Mouse (Mus musculus) hindbrain, postnatal 0 days (tissue): Measurements from ENCODE around the gene Itga9. TPM values are rescaled to one million over a fixed set of nuclear protein-coding genes. Genes with fewer than 3 reads are reported as not detected.

Experiments
- ATAC-seq: fragments of 200-750 bp; cut with Nextera tagmentation; 2 replicates; pipeline ENCODE4 v1.8.0; 2017; ENCODE audit warnings: mild to moderate bottlenecking, moderate TSS enrichment, moderate library complexity
- DNase-seq: peaks from one replicate; pipeline ENCODE4 v3.0.0-alpha.2; 2015; ENCODE audit warnings: low spot score
- H3K27ac ChIP-seq: fragments of 300-500 bp; sonication (generic); 2 replicates; pipeline ENCODE4 v1.5.1; 2014; ENCODE audit warnings: mild to moderate bottlenecking
- H3K27me3 ChIP-seq: fragments of 300-500 bp; sonication (generic); 2 replicates; pipeline ENCODE4 v1.6.1; 2014; ENCODE audit warnings: low read length, mixed read lengths; ENCODE audit not compliant: insufficient read depth
- H3K36me3 ChIP-seq: fragments of 300-500 bp; sonication (generic); 2 replicates; pipeline ENCODE4 v1.6.1; 2014; ENCODE audit warnings: low read length, mixed read lengths; ENCODE audit not compliant: insufficient read depth
- H3K4me1 ChIP-seq: fragments of 300-500 bp; sonication (generic); 2 replicates; pipeline ENCODE4 v1.6.1; 2014; ENCODE audit warnings: antibody characterized with exemption, low read length, mixed read lengths; ENCODE audit not compliant: insufficient read depth
- H3K4me2 ChIP-seq: fragments of 300-500 bp; sonication (generic); 2 replicates; pipeline ENCODE4 v1.6.1; 2014; ENCODE audit warnings: low read depth, mild to moderate bottlenecking, low read length, moderate library complexity, mixed read lengths
- H3K4me3 ChIP-seq: fragments of 300-500 bp; sonication (generic); 2 replicates; pipeline ENCODE4 v1.5.1; 2014; ENCODE audit warnings: low read length
- H3K9ac ChIP-seq: fragments of 300-500 bp; sonication (generic); replicated peaks from 2 replicates; pipeline ENCODE4 v1.6.1; 2014; ENCODE audit warnings: mild to moderate bottlenecking, low read length, moderate library complexity, mixed read lengths
- H3K9me3 ChIP-seq: fragments of 300-500 bp; sonication (generic); 2 replicates; pipeline ENCODE4 v1.6.1; 2016; ENCODE audit warnings: low read length, mixed read lengths
- CTCF ChIP-seq: IDR thresholded peaks from 2 replicates; pipeline ENCODE4 v1.5.1; 2016; ENCODE audit warnings: antibody characterized with exemption, control low read depth, low read depth
- WGBS: fragments of 180-500 bp; shearing (Covaris S2); extraction: QIAGEN DNeasy Blood & Tissue Kit; methylation state at CpG from one replicate; pipeline ENCODE4 v1.1.7; 2014; 5-methylcytosine and 5-hydroxymethylcytosine counted together
- polyA plus RNA-seq: library from polyadenylated mRNA; unstranded; fragments of >200 nt; fragmentation: Nextera tagmentation; extraction: Ambion mirVana; gene quantifications from 2 replicates; pipeline ENCODE4 v1.2.1, GENCODE M21; 2015
- total RNA-seq: library from RNA; depleted of rRNA; stranded (reverse); fragments of >200 nt; gene quantifications from 2 replicates; pipeline ENCODE4 v1.2.3, GENCODE M21; 2014

The Itga9 gene
- total and polyA plus RNA-seq, 2 experiments from 2014 or later, result 1.5 to 4.4 TPM

DNA sequence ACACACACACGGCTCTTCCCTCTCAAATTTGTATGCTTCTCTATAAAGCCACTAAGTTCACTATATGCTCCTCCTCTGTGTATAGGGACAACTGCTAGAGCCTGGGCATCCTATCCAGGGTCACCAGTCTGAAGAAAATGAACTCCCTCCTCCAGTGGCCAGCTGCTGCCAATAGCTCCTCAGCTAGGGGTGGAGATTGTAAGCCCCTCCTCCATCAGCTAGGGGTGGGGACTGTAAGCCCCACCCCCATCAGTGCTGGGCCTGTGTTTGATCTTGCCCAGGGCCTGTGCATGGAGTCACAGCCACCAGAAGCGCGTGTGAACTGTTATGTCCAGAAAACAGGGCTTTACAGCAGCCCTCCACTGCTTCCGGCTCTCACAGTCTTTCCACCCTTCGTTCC, 3.9 kb upstream of the Itga9 start:
- H3K4me1 ChIP-seq, result no peaks in the 10 kb centered on the region
- no peak overlapping the region for H3K9ac ChIP-seq
- ATAC-seq (no peak), DNase-seq (no peak)
- H3K27ac ChIP-seq, result no peak overlapping the region
- no peaks in the 10 kb centered on the region for H3K9me3 ChIP-seq
- H3K4me3 ChIP-seq, result no peak overlapping the region
- no peaks in the 10 kb centered on the region for H3K27me3 ChIP-seq
- no peak for TF ChIP-seq CTCF
- H3K36me3 ChIP-seq, result no peaks in the 10 kb centered on the region
- 74% methylated on average over 5 of the region's 5 CpGs for WGBS
- H3K4me2 ChIP-seq, result no peak overlapping the region

- DNase-seq (peak; percentile 35), ATAC-seq (peak; percentile 21; the same call in 1 of the 2 replicates)
- Histone ChIP-seq H3K4me3 (peak overlapping the region; percentile 68), H3K9me3 (no peaks in the 10 kb centered on the region), H3K27ac (no peak overlapping the region), H3K27me3 (peaks cover 3% of the 10 kb centered on the region; the same call in 1 of the 2 replicates), H3K4me1 (0 out of 2 replicates have a peak, but pooled peaks cover 4% of the 10 kb centered on the region), H3K36me3 (no peaks in the 10 kb centered on the region), H3K9ac (peak overlapping the region; percentile 64), H3K4me2 (peak overlapping the region; percentile 98)
- TF ChIP-seq CTCF, result no peak
- 1% methylated on average over 56 of the region's 68 CpGs for WGBS
Measured at GRCm38 (mm10) chr9:118606817-118607371, 404 bp downstream of the Itga9 start.

DNA sequence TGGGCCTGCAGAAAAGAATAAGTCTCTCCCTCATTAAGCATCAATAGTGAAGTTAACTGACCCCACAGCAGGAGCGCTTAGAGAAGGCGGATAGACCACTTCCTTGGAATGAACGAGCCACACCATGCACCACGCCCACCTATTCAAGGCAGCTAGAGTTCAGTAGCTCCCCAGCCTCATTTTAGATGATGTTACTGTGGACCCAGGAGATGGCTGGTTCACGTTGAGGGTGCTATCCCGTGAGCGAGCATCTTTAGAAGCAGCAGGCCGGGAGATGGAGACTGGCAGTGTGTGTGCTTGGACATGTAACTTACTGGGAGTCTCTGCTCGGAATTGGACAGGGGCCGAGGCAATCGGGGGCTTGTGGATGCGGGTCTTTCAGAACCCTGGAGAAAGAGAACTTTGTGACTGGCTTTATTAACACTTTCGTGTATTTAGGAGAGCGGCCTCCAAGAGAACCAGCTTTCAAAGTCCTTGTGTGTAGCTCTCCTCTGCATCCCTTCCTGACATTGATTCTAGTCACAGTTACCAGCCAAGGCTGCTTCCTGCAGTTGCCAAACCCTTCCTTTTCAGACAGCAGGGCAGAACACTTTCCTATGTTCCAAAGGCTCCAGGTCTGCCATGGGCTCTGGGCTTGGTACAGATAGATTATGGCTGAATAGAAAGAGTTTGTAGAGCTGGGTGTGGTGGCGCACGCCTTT, 1.4 kb downstream of the Itga9 start:
- no peak overlapping the region for H3K9ac ChIP-seq
- H3K36me3 ChIP-seq, result no peaks in the 10 kb centered on the region
- peaks cover 3% of the 10 kb centered on the region; the same call in 1 of the 2 replicates for H3K27me3 ChIP-seq
- TF ChIP-seq CTCF, result no peak
- H3K4me1 ChIP-seq, result 0 out of 2 replicates have a peak, but pooled peaks cover 5% of the 10 kb centered on the region
- ATAC-seq (no peak), DNase-seq (no peak)
- H3K9me3 ChIP-seq, result no peaks in the 10 kb centered on the region
- H3K27ac ChIP-seq, result no peak overlapping the region
- peak overlapping the region; percentile 68; the same call in 1 of the 2 replicates for H3K4me3 ChIP-seq
- H3K4me2 ChIP-seq, result peak overlapping the region; percentile 98
- WGBS, result 36% methylated on average over 16 of the region's 16 CpGs

DNA sequence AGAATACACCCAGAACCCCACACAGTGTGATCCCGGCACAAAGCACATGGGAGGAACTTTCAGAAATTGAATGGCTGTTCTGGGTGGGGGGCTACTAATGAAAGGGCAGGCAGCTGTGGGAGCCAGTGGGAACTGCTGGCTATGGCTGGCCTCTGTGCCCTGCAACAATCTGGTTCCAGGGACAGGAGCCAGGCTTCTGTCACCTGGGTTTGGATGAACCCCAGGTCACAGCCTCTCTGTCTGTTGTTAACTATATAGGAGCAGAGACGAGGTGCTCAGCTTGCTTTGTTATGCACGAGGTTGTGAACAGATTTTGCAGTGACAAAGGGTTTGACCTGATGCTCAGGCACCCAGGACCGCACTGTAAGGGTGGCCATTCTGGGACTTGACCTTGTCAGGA, 2.1 kb downstream of the Itga9 start:
- TF ChIP-seq CTCF, result no peak
- DNase-seq (no peak), ATAC-seq (no peak)
- Histone ChIP-seq H3K27me3 (peaks cover 3% of the 10 kb centered on the region; the same call in 1 of the 2 replicates), H3K4me3 (no peak overlapping the region), H3K4me2 (no peak overlapping the region), H3K4me1 (0 out of 2 replicates have a peak, but pooled peaks cover 5% of the 10 kb centered on the region), H3K27ac (no peak overlapping the region), H3K36me3 (no peaks in the 10 kb centered on the region), H3K9me3 (no peaks in the 10 kb centered on the region), H3K9ac (no peak overlapping the region)
- 46% methylated on average over 4 of the region's 4 CpGs for WGBS

DNA sequence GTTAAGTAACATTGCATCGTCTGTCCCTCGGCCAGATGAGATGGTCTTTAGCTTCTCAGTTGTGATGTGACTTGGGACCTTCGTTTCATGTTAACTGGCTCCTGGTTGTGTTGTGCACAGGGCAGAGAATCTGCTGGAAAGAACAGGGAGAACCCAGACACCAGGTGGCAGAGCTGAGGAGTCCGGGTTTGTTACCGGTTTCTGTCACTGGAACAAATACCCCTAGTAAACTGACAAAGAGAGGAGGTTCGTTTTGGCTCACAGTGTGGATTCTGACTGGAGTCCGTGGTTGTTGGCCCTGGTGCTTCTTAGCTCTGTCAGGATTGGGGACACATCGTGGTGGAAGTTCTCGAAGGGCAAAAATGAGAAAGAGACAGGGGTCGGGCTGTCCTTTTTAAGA, 3.6 kb downstream of the Itga9 start:
- H3K9ac ChIP-seq, result no peak overlapping the region

DNA sequence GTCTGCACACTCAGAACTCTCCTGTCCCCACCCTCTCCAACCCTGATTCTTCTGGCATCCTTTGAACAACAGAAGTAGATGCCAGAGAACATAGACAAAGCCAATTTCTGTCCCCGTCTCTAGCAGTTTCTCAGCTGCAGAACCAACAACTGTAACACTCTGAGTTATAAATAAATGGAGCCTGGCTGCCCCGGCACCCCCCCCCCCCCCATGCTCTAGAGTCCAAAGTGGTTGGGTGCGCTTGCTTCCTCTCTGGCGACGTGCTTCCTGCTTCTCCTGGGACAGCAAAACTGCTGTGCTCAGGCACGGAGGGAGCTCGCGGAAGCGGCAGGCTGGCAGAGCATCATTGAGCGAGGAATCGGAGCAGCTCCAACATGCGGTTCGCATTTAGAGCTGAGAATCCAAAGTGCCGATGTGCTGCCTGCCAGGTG, 4.6 kb downstream of the Itga9 start:
- no peaks in the 10 kb centered on the region for H3K9me3 ChIP-seq
- 0 out of 2 replicates have a peak, but pooled peaks cover 5% of the 10 kb centered on the region for H3K4me1 ChIP-seq
- H3K9ac ChIP-seq, result no peak overlapping the region
- no peak for ATAC-seq
- peak overlapping the region; percentile 39 for H3K4me2 ChIP-seq
- H3K4me3 ChIP-seq, result no peak overlapping the region
- DNase-seq, result peak; percentile 56
- 0 out of 2 replicates have a peak overlapping the region, but pooled peaks have one; percentile 1 for H3K27ac ChIP-seq
- peaks cover 3% of the 10 kb centered on the region; the same call in 1 of the 2 replicates for H3K27me3 ChIP-seq
- WGBS, result 26% methylated on average over 14 of the region's 14 CpGs
- TF ChIP-seq CTCF, result no peak
- no peaks in the 10 kb centered on the region for H3K36me3 ChIP-seq

More for the DNA sequence above, 3.6 kb downstream of the Itga9 start:
- 52% methylated on average over 10 of the region's 10 CpGs for WGBS
- DNase-seq, result peak; percentile 37
- Histone ChIP-seq H3K36me3 (no peaks in the 10 kb centered on the region), H3K27ac (no peak overlapping the region), H3K4me1 (0 out of 2 replicates have a peak, but pooled peaks cover 5% of the 10 kb centered on the region), H3K4me3 (no peak overlapping the region), H3K9me3 (no peaks in the 10 kb centered on the region), H3K4me2 (no peak overlapping the region), H3K27me3 (peaks cover 3% of the 10 kb centered on the region; the same call in 1 of the 2 replicates)
- ATAC-seq, result no peak
- peak; percentile 61 for TF ChIP-seq CTCF
